Mouse (Mus musculus) lung, adult 18-20 months (tissue): ENCODE results near the gene Sdhc.

Experiments used
- DNase-seq, 2 experiments: peaks; one replicate each; pipeline ENCODE4 v3.0.0; 2022; ENCODE audit warnings: mixed read lengths in 2 of 2

The Sdhc gene

DNA sequence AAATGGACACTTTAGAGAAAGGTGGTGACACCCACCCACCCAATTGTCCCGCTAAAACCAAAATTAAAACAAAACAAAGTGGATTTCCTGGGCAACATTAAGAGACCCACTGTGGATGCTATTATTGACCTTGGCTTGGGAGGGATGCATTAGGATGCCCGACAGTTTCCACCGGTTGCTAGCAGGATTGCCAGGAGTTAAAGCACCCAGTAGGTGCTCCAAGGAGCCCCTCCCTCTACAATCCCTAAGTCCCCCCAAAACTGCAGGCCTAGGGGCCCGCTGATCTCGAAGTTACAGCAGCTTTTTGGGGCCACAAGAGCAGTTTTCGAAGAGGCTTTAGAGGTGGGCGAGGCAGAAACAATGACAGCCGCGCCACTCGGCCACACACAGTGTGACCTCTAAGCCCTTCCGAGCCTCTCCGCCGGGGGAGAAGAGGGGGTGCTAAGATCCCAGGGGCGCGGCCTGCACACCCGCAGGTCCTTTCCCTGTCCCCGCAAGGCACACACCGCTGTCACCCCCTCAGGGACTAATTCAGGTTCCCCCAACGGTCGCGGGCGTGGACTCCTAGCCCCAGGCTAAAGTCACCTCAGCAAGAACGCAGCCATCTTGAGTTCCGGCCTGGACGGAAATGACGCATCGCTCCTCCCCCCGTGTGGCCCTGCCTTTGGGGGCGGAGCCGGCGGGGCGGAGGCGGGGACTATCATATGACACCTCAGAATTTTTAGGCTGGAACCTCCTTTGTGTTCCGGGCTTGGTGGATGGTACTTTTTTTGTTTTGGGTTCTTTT, at the start of gene Sdhc, which contains the start of gene Mpz:
TSS of gene Sdhc (minus strand) at position 630 of the 787 bp plus-strand sequence.
TSS of gene Mpz (plus strand) at position 738 of the 787 bp plus-strand sequence.
- DNase-seq = peak; percentile 95 to 96

DNA sequence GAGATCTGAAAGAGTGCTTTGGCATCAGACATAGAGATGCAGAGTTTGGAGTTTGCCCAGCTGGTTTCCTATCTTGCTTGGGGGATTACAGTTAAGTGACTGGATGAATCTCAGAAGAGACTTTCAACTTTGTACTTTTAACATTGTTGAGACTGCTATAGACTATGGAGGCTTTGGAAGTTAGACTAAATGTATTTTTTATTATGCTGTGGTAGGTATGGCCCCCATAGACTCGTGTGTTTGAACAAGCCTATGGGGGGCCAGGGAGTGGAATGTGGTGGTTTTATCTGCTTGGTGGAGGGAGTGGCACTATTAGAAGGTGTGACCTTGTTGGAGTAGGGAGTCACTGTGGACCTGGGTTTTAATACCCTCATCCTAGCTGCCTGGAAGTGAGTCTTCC, 49.1 kb upstream of the Sdhc start:
- no peak for DNase-seq

DNA sequence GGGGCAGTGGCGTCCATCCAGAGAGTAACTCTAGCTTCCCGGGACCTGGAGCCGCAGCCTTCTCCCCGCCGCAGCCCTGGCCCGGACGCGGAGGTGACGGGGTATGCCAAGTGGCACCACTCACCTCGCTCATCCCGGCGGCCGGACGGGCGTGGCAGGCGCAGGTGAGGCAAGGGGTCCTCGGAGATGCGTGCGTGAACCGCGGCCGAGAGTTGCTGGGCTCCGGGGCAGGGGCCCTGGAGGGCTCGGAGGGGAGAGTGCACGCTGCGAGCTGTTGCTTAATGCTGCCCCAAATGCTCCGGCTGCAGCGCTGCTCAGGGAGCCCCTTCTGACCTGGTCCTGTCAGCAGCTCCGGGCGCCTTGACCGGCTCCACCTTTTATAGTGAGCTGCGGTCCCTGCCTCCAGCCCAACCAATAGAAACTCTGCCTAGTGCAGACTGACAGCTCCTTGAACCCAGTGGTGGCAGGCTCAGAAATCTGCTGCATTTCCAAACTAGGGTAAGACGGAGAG, 45.5 kb upstream of the Sdhc start, which contains the start of gene Pcp4l1:
TSS of gene Pcp4l1 (minus strand) at position 382 of the 511 bp plus-strand sequence.
- peak; percentile 74 to 76 for DNase-seq

DNA sequence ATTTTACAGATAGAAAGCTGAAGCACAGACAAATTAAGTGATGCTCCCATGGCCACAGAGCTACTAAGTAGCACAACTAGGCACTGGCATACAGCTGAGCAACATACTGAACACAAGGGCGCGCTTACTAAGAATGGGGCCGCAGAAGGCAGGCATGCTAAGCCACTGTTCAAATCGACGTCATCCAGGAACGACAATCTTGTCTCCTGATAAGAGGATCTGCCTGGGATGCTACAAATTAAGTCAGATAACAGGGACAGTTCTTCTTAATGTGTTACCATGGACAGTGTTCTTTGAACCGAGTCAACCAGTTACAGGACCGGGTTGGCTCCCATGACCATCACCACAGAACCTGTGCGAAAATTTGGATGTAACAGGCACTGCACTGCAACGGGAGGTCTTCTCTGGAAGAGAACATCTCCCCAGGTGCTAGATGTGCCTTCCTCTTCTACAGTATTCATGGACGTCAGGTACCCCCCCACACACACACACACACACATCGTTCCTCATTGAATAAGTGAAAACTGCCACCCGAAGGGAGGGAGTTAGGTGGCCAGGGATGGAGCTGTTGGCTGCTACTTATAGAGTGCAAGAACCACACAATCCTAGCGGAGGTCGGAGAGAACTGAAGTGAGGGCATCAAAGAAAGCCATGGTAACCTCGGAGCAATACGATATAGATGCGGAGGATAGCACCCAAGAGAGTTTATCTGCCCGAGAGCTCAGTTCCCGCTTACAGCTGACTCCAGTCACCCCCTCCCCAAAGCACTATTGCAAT, 44.8 kb upstream of the Sdhc start:
- no peak for DNase-seq

DNA sequence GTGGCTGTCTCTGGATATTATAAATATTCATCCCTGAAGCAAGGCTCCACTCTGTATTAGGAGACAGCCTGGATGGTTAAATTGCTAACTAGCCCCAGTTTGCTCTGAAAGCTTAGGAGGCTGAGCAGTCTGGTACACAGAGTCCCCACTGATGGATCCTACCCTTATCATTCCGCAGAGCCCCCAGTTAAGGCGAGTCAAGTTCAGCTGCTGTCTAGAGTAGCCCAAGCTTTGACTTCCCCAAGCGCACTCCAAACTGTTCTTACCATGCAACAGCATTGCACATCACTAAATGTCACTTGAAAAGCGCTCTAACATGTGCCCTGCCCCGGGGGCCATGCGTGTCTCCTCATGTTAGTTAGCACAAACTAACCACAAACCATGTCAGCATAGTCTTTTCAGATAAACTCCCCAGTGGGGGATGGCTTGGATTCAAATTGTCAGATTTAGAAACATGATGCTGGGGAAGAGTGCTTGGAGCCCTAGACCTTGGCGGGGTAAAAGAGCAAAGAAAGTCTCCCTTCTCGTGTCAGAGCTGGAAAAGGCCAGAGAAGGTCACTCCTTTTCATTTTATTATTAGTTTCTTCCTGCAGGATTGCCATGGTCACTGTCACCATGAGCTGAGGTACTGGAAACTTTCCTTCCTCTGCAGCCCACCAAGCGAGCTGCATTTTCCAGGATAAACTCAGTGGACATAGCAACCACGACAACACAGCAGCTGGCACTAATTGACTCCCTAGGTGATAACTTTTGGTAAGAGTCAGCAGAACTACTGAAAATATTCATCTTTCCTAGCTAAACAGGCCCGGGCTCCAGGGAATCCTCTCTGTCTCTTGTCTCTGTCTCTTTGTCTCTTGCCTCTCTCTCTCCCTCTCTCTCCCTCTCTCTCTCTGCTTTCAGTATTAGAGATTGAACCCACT, 43.8 kb upstream of the Sdhc start:
- DNase-seq = no peak

DNA sequence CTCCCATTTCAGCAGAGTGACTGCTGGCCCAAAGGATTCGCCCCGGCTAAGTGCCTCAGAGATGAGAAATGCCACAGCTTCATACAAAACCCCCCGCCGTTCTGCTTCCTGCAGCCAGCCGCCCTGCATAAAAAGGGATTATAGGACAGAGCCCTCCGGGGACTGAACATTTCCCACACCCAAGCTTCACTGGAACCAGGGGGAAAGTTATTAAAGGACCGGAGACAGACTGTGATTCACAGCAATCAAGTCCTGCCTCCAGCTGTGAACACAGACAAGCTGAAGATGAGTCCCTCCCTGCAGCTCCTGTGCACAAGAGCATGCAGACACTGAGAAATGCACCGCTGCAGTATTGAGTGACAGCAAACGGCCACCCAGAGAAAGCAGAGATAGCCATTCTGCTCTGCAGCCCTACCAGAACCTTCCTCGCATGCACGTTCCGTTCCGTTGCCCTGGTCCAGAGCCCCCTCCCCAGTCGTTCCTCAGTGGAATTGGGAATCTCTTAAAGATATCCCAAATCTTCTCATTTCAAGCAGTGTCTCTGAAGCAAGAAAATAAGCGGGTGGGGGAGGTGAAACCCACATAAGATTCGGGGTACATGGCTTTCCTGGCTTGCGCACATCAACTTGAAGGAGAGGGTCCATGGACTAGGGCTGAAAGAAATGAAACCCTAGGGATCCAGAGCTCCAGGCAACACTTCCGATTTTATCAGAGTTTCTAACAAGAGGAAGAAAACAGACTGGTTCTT, 42.9 kb upstream of the Sdhc start:
- DNase-seq = no peak

DNA sequence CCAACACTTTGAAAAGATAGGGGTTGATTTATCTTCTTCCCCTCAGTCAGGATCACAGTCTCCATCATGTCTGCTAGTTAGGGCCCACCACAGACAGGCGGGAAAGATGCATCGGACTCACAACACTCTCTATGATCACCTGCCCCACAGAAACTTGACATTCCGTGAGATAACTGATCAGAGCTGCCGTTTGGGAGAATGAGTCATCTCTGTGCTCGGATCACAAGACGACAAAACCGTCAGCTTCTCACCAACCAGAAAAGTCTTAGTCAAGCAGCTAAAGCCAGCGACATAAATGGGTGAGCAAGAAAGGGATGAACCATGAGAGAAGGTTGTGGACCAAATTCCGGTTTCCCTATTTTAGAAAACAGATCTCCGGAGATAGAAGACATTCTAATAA, 41.9 kb upstream of the Sdhc start:
- DNase-seq = no peak

DNA sequence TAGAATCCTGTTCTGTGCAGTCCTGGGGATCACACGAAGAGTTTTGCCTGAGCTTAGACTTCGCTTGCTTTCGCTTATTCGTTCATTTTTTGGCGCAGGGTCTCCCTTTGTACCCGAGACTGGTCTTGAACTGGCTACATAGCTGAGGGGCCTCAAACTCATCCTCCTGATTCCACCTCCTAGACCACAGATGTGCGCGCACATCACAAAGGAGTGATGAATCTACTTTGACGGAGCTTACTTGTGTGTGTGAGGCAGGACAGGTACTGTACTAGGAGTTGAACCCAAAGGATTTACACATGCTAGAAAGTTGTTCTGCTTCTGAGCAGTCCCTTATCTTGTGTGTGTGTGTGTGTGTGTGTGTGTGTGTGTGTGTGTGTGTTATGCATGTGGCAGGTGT, 40.4 kb upstream of the Sdhc start:
- no peak for DNase-seq

DNA sequence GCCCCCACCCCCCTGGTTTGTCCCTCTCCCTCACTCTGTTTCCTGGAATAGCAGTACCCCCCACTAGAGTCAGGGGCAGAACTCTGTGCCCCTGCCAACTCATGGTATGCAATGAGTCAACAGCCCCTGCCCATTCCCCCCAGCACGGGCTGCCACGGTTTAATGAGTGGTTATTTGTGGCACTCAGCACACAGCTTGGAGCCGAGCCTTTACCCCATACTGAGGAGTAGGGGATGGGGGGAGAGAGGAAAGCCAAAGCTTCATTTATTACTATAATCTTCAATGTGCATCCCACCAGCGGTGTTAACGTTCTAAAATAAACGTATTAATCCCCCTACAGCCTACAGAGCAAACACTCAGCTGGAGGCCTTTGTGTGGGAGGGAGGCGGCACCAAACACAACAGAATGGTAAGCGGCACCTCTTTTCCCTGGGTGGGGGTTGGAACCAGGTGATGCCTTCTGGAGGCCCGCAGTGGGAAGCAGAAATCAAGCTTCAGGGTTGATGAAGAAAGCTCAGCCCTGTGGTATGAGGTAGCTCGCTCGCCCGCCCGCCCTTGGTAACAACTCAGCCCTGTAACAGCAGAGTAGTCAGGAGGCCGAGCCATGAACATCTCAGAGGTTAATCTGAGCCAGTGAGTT, 39.2 kb upstream of the Sdhc start:
- peak in 1 of 2 experiments; percentile 13 for DNase-seq

DNA sequence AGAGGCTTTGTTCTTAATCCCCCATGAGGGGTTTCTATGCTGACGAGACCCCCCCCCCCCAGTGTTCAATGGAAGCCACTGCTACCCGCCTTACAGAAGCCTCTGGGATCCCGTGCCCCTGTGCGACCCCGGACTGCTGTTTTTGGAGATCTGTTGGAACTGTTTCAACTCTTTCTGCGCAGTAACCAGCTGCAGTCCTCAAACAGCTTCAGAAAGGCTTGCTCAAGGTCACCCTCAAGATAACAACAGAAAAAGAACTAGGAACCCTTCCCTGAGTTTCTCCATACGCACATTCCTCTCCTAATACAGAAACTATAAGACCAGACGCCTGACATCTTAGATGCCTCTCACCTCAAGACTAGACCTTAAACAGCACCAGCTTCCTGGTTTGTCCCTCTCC, 38.6 kb upstream of the Sdhc start:
- DNase-seq = no peak

DNA sequence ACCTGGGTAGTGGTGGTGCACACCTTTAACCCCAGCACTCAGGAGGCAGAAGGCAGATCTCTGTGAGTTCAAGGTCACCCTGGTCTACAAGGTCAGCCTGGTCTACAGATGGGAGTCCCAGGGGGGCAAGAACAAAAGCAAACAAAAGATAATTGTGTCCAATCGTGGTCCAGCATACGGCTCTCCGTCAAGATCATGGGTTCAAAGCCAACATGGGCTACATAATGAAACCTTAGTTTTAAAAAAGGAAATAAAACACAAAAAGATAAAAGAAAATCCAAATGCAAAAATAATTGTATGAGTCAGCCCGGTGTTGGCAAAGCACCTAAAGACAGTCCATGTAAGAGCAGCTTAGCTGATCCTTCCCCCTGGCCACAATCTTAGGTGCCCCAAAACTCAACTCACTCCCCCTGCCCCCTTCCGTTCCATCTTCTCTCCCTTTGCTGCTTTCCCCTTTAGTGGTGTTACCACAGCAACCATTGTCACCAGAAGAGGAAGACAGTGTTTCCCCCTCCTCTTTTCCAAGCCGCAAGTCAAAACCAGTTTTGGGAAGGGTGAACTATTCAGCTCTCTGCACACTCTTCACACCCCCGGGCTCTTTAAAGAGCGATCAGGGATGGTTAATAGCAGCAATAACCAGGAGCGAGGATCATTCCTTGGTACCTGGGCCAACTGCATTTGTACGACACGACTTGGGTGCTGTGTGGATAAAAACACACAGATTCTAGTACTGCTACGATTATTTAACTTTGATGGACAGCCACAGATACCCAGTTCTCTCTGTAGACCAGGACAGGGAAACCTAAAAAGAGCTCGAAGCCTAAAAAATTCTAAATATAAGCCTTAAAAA, 37.7 kb upstream of the Sdhc start:
- no peak for DNase-seq

DNA sequence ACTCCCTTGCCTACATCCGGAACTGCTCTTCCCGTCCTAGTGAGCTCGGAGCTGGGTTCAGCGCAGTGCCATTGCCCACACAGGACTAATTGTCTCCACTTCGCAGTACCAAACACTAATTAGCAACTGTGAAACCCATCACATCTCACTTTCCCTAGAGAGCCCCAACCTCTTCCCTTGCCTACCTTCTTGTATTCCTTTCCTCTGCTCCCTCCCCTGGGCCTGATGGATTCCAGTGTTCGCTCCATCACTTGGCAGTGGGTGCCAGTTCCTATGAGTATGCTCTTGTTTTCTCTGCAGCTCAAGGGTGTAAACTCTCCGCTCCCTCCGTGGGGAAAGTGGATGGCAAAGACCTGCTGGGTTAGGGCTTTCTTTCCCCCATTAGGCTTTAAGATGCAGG, 35.3 kb upstream of the Sdhc start:
- DNase-seq = no peak

DNA sequence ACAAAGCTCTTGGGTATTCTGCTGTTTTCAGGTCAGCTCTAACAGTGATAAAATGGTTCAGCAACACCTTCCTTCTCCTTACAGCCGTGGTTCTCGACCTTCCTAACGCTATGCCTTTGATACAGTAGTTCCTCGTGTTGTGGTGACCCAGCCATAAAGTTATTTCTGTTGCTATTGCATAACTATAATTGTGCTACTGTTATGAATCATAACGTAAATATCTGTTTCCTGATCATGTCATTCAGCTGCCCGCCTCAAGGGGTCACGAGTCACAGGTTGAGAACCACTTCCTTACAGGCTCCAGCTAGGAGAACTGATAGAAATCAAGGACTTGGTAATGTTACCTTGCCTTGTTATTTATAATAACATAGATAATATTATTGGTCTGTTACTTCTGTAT, 33.9 kb upstream of the Sdhc start:
- DNase-seq = peak; percentile 83 to 86

DNA sequence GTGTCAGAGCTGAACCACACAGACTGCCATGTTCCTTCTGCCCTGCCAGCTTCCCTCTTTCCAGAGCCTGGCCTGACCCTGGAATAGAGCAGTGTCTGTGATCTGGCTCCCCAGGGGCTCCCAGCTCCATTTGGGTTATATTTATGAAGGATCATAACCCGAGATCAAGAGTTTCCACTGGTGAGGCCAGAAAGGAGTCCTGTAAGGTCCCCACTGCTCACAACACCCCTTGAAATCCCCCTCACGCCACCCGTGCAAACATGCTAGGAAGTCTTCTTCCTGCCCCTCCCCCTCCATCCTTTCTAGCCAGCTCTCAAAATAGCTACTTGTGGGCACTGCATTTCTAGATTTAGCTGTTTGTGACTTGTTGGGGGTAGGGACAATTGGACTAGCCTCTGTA, 33.2 kb upstream of the Sdhc start:
- DNase-seq = no peak

DNA sequence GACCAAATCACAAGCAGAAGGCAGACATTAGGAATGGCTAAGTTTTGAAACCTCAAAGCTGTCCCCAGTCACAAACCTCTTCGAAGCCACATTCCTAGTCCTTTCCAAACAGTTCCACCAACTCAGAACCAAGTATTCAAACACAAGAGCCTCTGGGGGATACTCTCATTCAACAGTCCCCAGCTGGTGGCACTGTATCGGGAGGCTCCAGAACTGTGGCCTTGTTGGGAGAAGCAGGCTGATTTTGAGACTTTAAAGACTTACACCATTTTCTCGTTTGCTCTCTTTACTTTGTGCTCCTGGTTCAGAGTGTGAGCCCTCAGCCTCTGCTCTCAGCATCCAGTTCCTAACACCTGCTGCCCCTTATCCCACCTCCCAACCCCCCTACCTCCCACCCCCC, 32.6 kb upstream of the Sdhc start:
- no peak for DNase-seq

DNA sequence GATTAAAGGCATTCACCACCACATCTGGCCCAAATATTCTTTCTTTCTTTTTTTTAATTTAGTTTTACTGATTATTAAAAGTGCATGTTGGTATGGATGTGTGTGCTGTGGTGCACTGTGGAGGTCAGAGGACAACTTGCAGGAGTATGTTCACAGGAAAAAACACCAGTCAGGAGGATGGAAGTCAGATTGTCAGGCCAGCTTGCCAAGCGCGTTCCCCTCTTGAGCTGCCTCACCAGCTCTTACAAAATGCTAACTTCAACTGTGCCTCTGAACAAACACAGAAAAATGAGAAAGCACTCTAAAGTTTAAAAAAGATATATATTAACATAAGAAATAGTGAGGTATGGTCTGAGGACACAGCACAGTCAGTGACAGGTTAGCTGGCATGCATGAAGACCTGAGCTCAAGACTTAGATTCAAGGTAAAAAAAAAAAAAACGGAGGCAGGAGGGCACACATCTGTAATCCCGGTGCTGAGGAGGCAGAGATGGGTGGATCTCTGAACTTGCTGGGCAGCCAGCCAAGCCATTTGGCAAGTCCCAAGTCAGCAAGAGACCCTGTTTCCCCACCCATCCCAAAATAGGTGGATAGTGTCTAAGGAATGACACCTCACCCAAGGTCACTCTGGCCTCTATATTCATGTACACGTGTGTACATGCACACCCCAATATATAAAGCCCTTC, 29.2 kb upstream of the Sdhc start:
- no peak for DNase-seq

DNA sequence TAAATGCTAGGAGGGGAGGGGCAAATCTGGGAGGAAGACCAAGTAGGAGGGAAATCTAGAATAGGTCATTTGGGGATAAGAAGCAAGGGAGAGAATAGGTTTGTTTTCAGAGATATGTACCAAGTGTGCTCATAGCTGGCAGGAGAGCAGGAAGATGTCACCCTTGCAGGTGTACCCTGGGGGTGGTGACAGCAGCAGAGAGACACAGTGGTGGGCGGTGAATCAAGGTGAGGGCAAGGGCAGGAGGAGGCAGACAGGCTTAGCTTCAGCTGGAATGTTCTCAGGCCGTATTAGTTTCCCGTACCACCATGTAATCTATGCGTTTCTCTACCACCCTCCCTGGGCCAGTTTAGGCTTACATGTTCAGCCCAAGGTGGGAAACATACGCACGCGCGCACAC, 22.4 kb upstream of the Sdhc start:
- DNase-seq = no peak

DNA sequence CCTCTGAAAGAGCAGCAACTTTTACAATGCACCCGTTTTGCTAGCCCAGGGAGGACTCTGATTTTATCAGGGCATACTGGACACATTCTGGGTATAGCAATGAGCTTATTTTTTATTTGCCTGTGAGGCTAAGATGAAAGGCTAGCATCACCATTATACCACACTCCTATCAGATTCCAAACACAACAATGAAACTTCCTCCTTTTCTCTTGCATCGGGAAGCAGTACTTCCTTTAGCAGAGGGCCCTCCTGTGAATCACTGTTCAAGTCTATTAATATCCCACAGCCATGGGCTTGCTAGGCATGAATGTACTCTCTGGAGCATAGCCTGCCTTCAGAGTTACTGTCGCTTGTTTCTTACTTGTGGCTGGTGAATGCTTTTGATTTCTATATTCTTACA, 20.7 kb upstream of the Sdhc start:
- DNase-seq = no peak

DNA sequence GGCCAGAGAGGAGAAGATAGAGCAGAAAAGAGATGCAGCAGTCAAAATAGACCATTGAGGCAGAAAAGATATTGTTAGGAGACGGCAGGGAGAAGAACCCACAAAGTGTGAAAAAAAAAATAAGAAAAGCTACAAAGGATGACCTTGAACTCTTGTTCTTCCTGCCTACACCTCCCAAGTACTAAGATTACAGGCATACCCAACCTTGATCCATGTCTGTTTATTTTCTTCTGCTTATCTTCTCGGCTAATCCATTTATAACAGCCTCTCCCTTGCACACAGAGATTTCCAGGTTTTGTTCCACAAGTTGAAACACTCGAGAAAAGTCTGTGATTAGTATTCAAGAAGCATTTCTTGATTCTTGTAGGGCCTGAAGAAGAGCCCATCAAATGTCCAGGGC, 19.5 kb upstream of the Sdhc start:
- no peak for DNase-seq

DNA sequence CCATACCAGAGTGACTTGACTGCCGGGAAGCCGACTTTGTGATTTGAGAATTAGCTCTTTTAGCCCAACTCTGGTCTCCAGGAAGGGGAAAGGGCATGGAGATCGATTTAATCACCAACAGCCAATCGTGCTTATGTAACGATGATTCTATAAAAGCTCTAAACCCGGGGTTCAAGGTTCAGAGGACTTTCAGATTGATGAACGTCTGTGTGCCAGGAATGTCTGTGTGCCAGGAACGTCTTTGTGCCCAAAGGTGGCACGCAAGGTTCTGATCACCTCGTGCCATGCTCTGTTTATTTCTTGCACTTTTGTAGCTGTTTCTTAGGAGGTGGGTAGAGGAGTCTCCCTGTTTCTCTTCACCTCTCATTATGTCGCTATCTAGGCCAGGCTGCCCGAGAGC, 18.5 kb upstream of the Sdhc start:
- no peak for DNase-seq
